Mouse (Mus musculus) intestine, postnatal 0 days (tissue): ENCODE data around the gene Smc6. TPM values are rescaled to one million over a fixed set of nuclear protein-coding genes. Genes with fewer than 3 reads are reported as not detected.

ENCODE experiments used
- ATAC-seq: fragments of 200-750 bp; cut with Nextera tagmentation; 2 replicates; pipeline ENCODE4 v1.8.0; 2017; ENCODE audit warnings: mild to moderate bottlenecking, moderate TSS enrichment, moderate library complexity
- H3K27ac ChIP-seq: fragments of 300-500 bp; sonication (generic); 2 replicates; pipeline ENCODE4 v1.5.1; 2014; ENCODE audit warnings: mild to moderate bottlenecking, low read depth, low read length, moderate library complexity
- H3K27me3 ChIP-seq: fragments of 300-500 bp; sonication (generic); replicated peaks from 2 replicates; pipeline ENCODE4 v1.6.1; 2014; ENCODE audit warnings: low read length, mixed read lengths; ENCODE audit not compliant: control insufficient read depth, insufficient read depth
- H3K36me3 ChIP-seq: fragments of 300-500 bp; sonication (generic); 2 replicates; pipeline ENCODE4 v1.6.1; 2014; ENCODE audit warnings: mild to moderate bottlenecking, moderate library complexity; ENCODE audit not compliant: control insufficient read depth, insufficient read depth
- H3K4me1 ChIP-seq: fragments of 300-500 bp; sonication (generic); replicated peaks from 2 replicates; pipeline ENCODE4 v1.6.1; 2014; ENCODE audit warnings: antibody characterized with exemption, low read length, mixed read lengths; ENCODE audit not compliant: control insufficient read depth, insufficient read depth
- H3K4me2 ChIP-seq: fragments of 300-500 bp; sonication (generic); replicated peaks from 2 replicates; pipeline ENCODE4 v1.6.1; 2014; ENCODE audit warnings: low read depth, mild to moderate bottlenecking, moderate library complexity
- H3K4me3 ChIP-seq: fragments of 300-500 bp; sonication (generic); 2 replicates; pipeline ENCODE4 v1.5.1; 2014; ENCODE audit warnings: low read depth, low read length
- H3K9ac ChIP-seq: fragments of 300-500 bp; sonication (generic); 2 replicates; pipeline ENCODE4 v1.6.1; 2014; ENCODE audit warnings: mild to moderate bottlenecking, low read depth, low read length
- H3K9me3 ChIP-seq: fragments of 300-500 bp; sonication (generic); 2 replicates; pipeline ENCODE4 v1.6.1; 2016; ENCODE audit warnings: mixed run types; ENCODE audit not compliant: control insufficient read depth
- CTCF ChIP-seq: sonication (generic); IDR thresholded peaks from 2 replicates; pipeline ENCODE4 v1.5.1; 2016; ENCODE audit warnings: low read depth, mild to moderate bottlenecking, control low read depth, antibody characterized with exemption, moderate library complexity
- WGBS: fragments of 180-500 bp; shearing (Covaris S2); extraction: QIAGEN DNeasy Blood & Tissue Kit; methylation state at CpG from one replicate; pipeline ENCODE4 v1.1.7; 2014; 5-methylcytosine and 5-hydroxymethylcytosine counted together
- microRNA-seq: library from miRNA; unstranded; fragments of <30 nt; microRNA quantifications from one replicate; pipeline ENCODE4, GENCODE M21; 2016
- polyA plus RNA-seq: library from polyadenylated mRNA; unstranded; fragments of >200 nt; fragmentation: Nextera tagmentation; extraction: Ambion mirVana; gene quantifications from 2 replicates; pipeline ENCODE4 v1.2.1, GENCODE M21; 2015

Smc6 gene
- polyA plus RNA-seq, 1 experiment from 2014 or later = 73.6 TPM

- no peaks in the 10 kb centered on the region for H3K4me1 ChIP-seq
- no peak overlapping the region for H3K4me3 ChIP-seq
- no peaks in the 10 kb centered on the region for H3K9me3 ChIP-seq
- no peak for TF ChIP-seq CTCF
- H3K27ac ChIP-seq = no peak overlapping the region
- no peaks in the 10 kb centered on the region for H3K27me3 ChIP-seq
- no peak overlapping the region for H3K9ac ChIP-seq
- H3K36me3 ChIP-seq = no peaks in the 10 kb centered on the region
- 54% methylated on average over 6 of the region's 6 CpGs for WGBS
- ATAC-seq = no peak
- H3K4me2 ChIP-seq = no peak overlapping the region
These were observed 99.2 kb downstream of the Smc6 start for GRCm38 (mm10) chr12:11364870-11365269.

- Histone ChIP-seq H3K4me2 (no peak overlapping the region), H3K27me3 (no peaks in the 10 kb centered on the region), H3K36me3 (no peaks in the 10 kb centered on the region), H3K9ac (no peak overlapping the region), H3K4me3 (no peak overlapping the region), H3K27ac (no peak overlapping the region), H3K4me1 (no peaks in the 10 kb centered on the region), H3K9me3 (no peaks in the 10 kb centered on the region)
- no peak for TF ChIP-seq CTCF
- ATAC-seq = no peak
- 54% methylated on average over 3 of the region's 3 CpGs for WGBS
These were observed 101.5 kb downstream of the Smc6 start for GRCm38 (mm10) chr12:11367099-11367765.

Small RNA genes lying within 50 kb of the gene (microRNA-seq; reads per million reads assigned to microRNA genes)
- 1.1 reads per million for gene Mir7675

Other genes with a start within 250 kb of the Smc6 start
- gene Kcns3, start 114.8 kb upstream of the Smc6 start, polyA plus RNA-seq = 10.4 and 11.8 TPM in 2 replicates
- not detected in 2 replicates for gene Msgn1, start 56.9 kb upstream of the Smc6 start, polyA plus RNA-seq
- gene Gen1, start 85 bp upstream of the Smc6 start, polyA plus RNA-seq = 1.1 and 1.2 TPM in 2 replicates
- gene Vsnl1, start 170.7 kb downstream of the Smc6 start, polyA plus RNA-seq = 0.17 and 0.39 TPM in 2 replicates
- 0.04 and 0.08 TPM in 2 replicates for gene Rad51ap2, start 190.2 kb downstream of the Smc6 start, polyA plus RNA-seq